Mouse (Mus musculus) kidney, adult 11 months (tissue): ENCODE results near the gene Sphk1.

ENCODE experiments used
- DNase-seq: peaks from one replicate; pipeline ENCODE4 v3.0.0; 2022

The Sphk1 gene

DNA sequence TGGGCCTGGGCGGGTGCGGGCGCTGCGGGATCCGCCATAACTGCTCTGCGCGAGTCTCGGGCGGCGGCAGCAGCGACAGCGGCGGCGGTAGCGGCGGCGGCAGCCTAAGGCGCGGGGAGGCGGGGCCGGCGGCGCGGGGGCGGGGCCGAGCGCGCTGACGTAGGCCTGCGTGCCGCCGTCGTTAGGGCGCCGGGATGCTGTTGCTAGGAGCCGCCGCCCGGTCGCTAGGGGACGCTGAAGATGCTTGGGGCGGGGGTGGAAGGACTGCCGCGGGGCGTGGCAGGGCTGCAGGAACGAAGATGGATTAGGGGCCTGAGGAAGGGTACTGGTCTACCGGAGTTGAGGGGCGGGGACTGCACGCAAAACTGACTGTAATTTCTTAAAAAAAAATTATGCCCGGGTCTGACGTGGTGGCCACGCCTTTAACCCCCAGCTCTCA lies 50.7 kb downstream of the Sphk1 start, which contains the start of gene Ube2o:
TSS of gene Ube2o (minus strand) at position 72 of the 439 bp plus-strand sequence.
- peak; percentile 72 for DNase-seq

DNA sequence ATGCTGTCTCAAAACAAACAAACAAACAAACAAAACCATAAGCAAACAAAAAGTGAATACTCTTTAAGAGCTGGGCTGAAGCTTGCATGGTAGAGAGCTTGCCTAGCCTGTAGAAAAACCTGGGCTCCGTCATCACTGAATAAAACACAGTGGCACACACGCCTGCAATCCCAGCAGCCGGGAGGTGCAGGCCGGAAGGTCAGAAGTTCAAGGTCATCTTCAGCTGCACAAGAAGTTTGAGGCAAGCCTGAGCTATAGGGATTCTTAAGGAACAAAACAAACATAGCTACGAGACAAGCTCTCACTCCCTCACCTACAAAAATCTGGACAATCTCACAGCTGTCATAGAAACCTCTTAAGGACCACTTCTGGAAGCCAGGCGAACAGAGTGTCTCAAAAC lies 55.0 kb downstream of the Sphk1 start:
- DNase-seq, result no peak
